Mouse (Mus musculus) erythroblast, embryonic 14.5 days (primary cell): ENCODE measurements at regions not wholly inside any gene's neighbourhood (a gene's known extent, or its start where the extent isn't known, plus 50 kb on each side); places are given as distances from the start of the nearest gene placed in this dataset.

Experiments used
- GATA1 ChIP-seq: IDR thresholded peaks from 2 replicates; pipeline ENCODE4 v1.6.1; 2012; ENCODE audit warnings: low read length, inconsistent platforms, mixed read lengths
- TAL1 ChIP-seq: IDR thresholded peaks from 3 replicates; pipeline ENCODE4 v1.6.1; 2012; ENCODE audit warnings: low read length, inconsistent platforms, mixed read lengths

GRCm38 (mm10) chr10:70848141-70848540 lies 192.4 kb upstream of the Phyhipl start:
- TF ChIP-seq GATA1 (no peak), TAL1 (no peak)
